Mouse (Mus musculus): ENCODE measurements around the gene Kdm4b. TPM values are rescaled to one million over a fixed set of nuclear protein-coding genes. Genes with fewer than 3 reads are reported as not detected.

The Kdm4b gene
- polyA plus RNA-seq, 1 experiment from 2014 or later, result 19.6 TPM

GRCm38 (mm10) chr17:56379281-56379834, 53.5 kb downstream of the Kdm4b start:
- ATAC-seq (replicated peaks; ENCODE audit: insufficient number of reproducible peaks, low FRiP score, low TSS enrichment), result no peak
- 80% methylated on average over 6 of the region's 6 CpGs for WGBS (ENCODE audit: insufficient replicate concordance)
- Histone ChIP-seq H3K9ac (ENCODE audit: low read depth, low read length) (no peak overlapping the region), H3K36me3 (ENCODE audit: control insufficient read depth, insufficient read depth, low read length) (peaks cover 15% of the 10 kb centered on the region; the same call in 1 of the 2 replicates), H3K4me1 (ENCODE audit: control insufficient read depth, insufficient read depth, low read length) (no peaks in the 10 kb centered on the region), H3K4me3 (ENCODE audit: low read depth, low read length) (no peak overlapping the region), H3K4me2 (no peak overlapping the region), H3K27ac (ENCODE audit: low read depth, low read length) (no peak overlapping the region), H3K9me3 (replicated peaks; ENCODE audit: control insufficient read depth, low read length) (no peaks in the 10 kb centered on the region), H3K27me3 (ENCODE audit: control insufficient read depth, insufficient read depth, low read length) (no peaks in the 10 kb centered on the region)

DNA sequence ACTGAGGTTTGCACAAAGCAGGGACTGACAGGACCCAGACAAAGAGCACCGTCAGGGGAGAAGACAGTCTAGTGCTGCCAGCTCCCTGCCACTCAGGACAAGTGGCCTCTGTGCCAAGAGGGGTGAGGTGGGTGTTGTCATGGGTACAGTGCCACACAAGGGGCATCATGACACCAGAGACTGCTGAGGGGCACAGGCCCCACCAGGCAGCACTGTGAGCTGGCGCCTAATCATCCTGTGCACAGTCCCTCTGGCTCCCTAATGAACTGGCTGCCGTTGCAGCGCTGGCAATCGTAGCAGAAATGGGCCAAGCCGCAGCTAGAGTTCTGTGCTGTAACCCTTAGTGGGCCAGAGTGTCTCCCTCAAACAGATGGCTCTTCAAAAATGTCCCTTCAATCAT, 54.4 kb downstream of the Kdm4b start:
- no peak overlapping the region for H3K27ac ChIP-seq (ENCODE audit: low read depth, low read length)
- no peaks in the 10 kb centered on the region for H3K4me1 ChIP-seq (ENCODE audit: control insufficient read depth, insufficient read depth, low read length)
- no peak overlapping the region for H3K4me3 ChIP-seq (ENCODE audit: low read depth, low read length)
- no peak for ATAC-seq (replicated peaks; ENCODE audit: insufficient number of reproducible peaks, low FRiP score, low TSS enrichment)
- WGBS (ENCODE audit: insufficient replicate concordance), result 93% methylated on average over 6 of the region's 6 CpGs
- H3K27me3 ChIP-seq (ENCODE audit: control insufficient read depth, insufficient read depth, low read length), result no peaks in the 10 kb centered on the region
- no peak overlapping the region for H3K9ac ChIP-seq (ENCODE audit: low read depth, low read length)
- peaks cover 15% of the 10 kb centered on the region; the same call in 1 of the 2 replicates for H3K36me3 ChIP-seq (ENCODE audit: control insufficient read depth, insufficient read depth, low read length)
- H3K9me3 ChIP-seq (replicated peaks; ENCODE audit: control insufficient read depth, low read length), result no peaks in the 10 kb centered on the region
- no peak overlapping the region for H3K4me2 ChIP-seq

GRCm38 (mm10) chr17:56381183-56381582, 55.3 kb downstream of the Kdm4b start:
- no peak for ATAC-seq (replicated peaks; ENCODE audit: insufficient number of reproducible peaks, low FRiP score, low TSS enrichment)
- peaks cover 20% of the 10 kb centered on the region; the same call in 1 of the 2 replicates for H3K36me3 ChIP-seq (ENCODE audit: control insufficient read depth, insufficient read depth, low read length)
- WGBS (ENCODE audit: insufficient replicate concordance), result 89% methylated on average over 5 of the region's 5 CpGs

GRCm38 (mm10) chr17:56382997-56383396, 57.1 kb downstream of the Kdm4b start:
- Histone ChIP-seq H3K36me3 (ENCODE audit: control insufficient read depth, insufficient read depth, low read length) (peaks cover 27% of the 10 kb centered on the region), H3K4me1 (ENCODE audit: control insufficient read depth, insufficient read depth, low read length) (no peaks in the 10 kb centered on the region), H3K9me3 (replicated peaks; ENCODE audit: control insufficient read depth, low read length) (no peaks in the 10 kb centered on the region), H3K27ac (ENCODE audit: low read depth, low read length) (no peak overlapping the region), H3K4me3 (ENCODE audit: low read depth, low read length) (no peak overlapping the region), H3K4me2 (no peak overlapping the region), H3K27me3 (ENCODE audit: control insufficient read depth, insufficient read depth, low read length) (no peaks in the 10 kb centered on the region), H3K9ac (ENCODE audit: low read depth, low read length) (no peak overlapping the region)
- ATAC-seq (replicated peaks; ENCODE audit: insufficient number of reproducible peaks, low FRiP score, low TSS enrichment), result no peak
- 86% methylated on average over 8 of the region's 8 CpGs for WGBS (ENCODE audit: insufficient replicate concordance)

More at GRCm38 (mm10) chr17:56381183-56381582, 55.3 kb downstream of the Kdm4b start:
- Histone ChIP-seq H3K9ac (ENCODE audit: low read depth, low read length) (no peak overlapping the region), H3K4me1 (ENCODE audit: control insufficient read depth, insufficient read depth, low read length) (no peaks in the 10 kb centered on the region), H3K4me2 (no peak overlapping the region), H3K4me3 (ENCODE audit: low read depth, low read length) (no peak overlapping the region), H3K9me3 (replicated peaks; ENCODE audit: control insufficient read depth, low read length) (no peaks in the 10 kb centered on the region), H3K27me3 (ENCODE audit: control insufficient read depth, insufficient read depth, low read length) (no peaks in the 10 kb centered on the region), H3K27ac (ENCODE audit: low read depth, low read length) (no peak overlapping the region)

DNA sequence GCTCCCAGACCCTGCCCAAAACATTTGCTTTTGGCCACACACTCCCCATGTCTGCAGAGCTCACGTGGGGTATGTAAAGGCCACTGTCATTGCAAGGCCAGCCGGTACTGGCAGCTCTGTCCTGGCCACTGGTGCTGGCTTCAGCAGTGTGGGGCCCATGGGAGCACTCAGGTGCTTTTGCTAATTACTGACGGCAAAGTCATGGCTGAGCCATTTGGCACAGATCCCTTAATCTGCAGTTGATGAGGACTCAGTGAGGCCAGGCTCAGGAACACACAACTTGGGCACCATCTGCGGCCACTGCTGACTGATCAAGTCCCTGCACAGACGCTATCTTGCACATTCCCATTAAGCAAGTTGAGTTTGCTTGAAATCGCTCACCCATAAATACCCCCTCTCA, 59.0 kb downstream of the Kdm4b start:
- 88% methylated on average over 6 of the region's 6 CpGs for WGBS (ENCODE audit: insufficient replicate concordance)
- Histone ChIP-seq H3K27ac (ENCODE audit: low read depth, low read length) (no peak overlapping the region), H3K36me3 (ENCODE audit: control insufficient read depth, insufficient read depth, low read length) (peaks cover 22% of the 10 kb centered on the region), H3K9me3 (replicated peaks; ENCODE audit: control insufficient read depth, low read length) (no peaks in the 10 kb centered on the region), H3K4me3 (ENCODE audit: low read depth, low read length) (no peak overlapping the region), H3K4me1 (ENCODE audit: control insufficient read depth, insufficient read depth, low read length) (no peaks in the 10 kb centered on the region), H3K9ac (ENCODE audit: low read depth, low read length) (no peak overlapping the region), H3K27me3 (ENCODE audit: control insufficient read depth, insufficient read depth, low read length) (no peaks in the 10 kb centered on the region), H3K4me2 (no peak overlapping the region)
- no peak for ATAC-seq (replicated peaks; ENCODE audit: insufficient number of reproducible peaks, low FRiP score, low TSS enrichment)

- no peaks in the 10 kb centered on the region for H3K27me3 ChIP-seq (ENCODE audit: control insufficient read depth, insufficient read depth, low read length)
- no peak overlapping the region for H3K4me3 ChIP-seq (ENCODE audit: low read depth, low read length)
- H3K9ac ChIP-seq (ENCODE audit: low read depth, low read length), result no peak overlapping the region
- no peaks in the 10 kb centered on the region for H3K9me3 ChIP-seq (replicated peaks; ENCODE audit: control insufficient read depth, low read length)
- H3K27ac ChIP-seq (ENCODE audit: low read depth, low read length), result no peak overlapping the region
- no peak overlapping the region for H3K4me2 ChIP-seq
- H3K36me3 ChIP-seq (ENCODE audit: control insufficient read depth, insufficient read depth, low read length), result peaks cover 32% of the 10 kb centered on the region
- H3K4me1 ChIP-seq (ENCODE audit: control insufficient read depth, insufficient read depth, low read length), result no peaks in the 10 kb centered on the region
- ATAC-seq (replicated peaks; ENCODE audit: insufficient number of reproducible peaks, low FRiP score, low TSS enrichment), result no peak
- 89% methylated on average over 6 of the region's 6 CpGs for WGBS (ENCODE audit: insufficient replicate concordance)
Observed at GRCm38 (mm10) chr17:56387612-56388011, 61.8 kb downstream of the Kdm4b start.

DNA sequence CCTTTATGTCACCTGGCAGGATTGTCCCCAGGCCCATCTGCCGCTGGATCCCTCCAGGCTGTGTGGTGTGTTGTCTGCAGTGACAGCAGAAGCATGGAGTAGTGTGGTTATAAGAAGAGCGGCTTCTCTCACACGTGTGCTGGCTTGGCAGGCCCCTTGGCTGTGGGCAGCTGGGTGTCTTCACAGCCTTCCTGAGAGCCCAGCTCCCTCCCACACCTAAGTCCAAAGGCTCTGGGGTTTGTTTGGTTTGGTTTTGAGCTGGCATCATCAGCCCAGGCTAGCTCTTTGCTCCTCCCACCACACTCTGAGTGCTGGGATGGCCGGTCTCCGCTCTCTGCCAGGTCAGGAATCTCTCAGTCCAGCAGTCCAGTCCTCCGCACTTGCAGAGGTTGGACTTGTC, 67.4 kb downstream of the Kdm4b start:
- Histone ChIP-seq H3K4me2 (no peak overlapping the region), H3K4me1 (ENCODE audit: control insufficient read depth, insufficient read depth, low read length) (no peaks in the 10 kb centered on the region), H3K27ac (ENCODE audit: low read depth, low read length) (no peak overlapping the region), H3K27me3 (ENCODE audit: control insufficient read depth, insufficient read depth, low read length) (no peaks in the 10 kb centered on the region), H3K9ac (ENCODE audit: low read depth, low read length) (no peak overlapping the region), H3K36me3 (ENCODE audit: control insufficient read depth, insufficient read depth, low read length) (peaks cover 47% of the 10 kb centered on the region), H3K4me3 (ENCODE audit: low read depth, low read length) (no peak overlapping the region), H3K9me3 (replicated peaks; ENCODE audit: control insufficient read depth, low read length) (no peaks in the 10 kb centered on the region)
- ATAC-seq (replicated peaks; ENCODE audit: insufficient number of reproducible peaks, low FRiP score, low TSS enrichment), result no peak
- WGBS (ENCODE audit: insufficient replicate concordance), result 91% methylated on average over 6 of the region's 6 CpGs

DNA sequence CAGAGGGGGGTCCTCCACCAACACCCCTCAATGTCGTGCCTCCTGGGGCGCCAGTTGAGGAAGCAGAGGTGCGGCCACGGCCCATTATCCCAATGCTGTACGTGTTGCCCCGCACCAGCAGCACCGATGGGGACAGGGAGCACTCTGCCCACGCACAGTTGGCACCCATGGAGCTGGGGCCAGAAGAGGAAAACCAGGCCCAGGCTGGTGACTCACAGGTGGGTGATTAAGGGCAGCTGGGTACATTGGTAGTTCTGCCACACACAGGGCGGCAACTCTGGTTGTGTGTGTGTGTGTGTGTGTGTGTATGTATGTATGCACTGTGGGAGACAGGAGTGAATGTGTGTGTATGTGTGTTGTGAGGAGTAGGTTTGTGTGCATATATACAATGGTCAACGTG, 68.0 kb downstream of the Kdm4b start:
- H3K36me3 ChIP-seq (ENCODE audit: control insufficient read depth, insufficient read depth, low read length), result peaks cover 44% of the 10 kb centered on the region
- H3K4me3 ChIP-seq (ENCODE audit: low read depth, low read length), result no peak overlapping the region
- no peak overlapping the region for H3K9ac ChIP-seq (ENCODE audit: low read depth, low read length)
- no peak overlapping the region for H3K4me2 ChIP-seq
- WGBS (ENCODE audit: insufficient replicate concordance), result 95% methylated on average over 10 of the region's 10 CpGs
- no peaks in the 10 kb centered on the region for H3K9me3 ChIP-seq (replicated peaks; ENCODE audit: control insufficient read depth, low read length)
- no peak for ATAC-seq (replicated peaks; ENCODE audit: insufficient number of reproducible peaks, low FRiP score, low TSS enrichment)
- no peaks in the 10 kb centered on the region for H3K4me1 ChIP-seq (ENCODE audit: control insufficient read depth, insufficient read depth, low read length)
- no peak overlapping the region for H3K27ac ChIP-seq (ENCODE audit: low read depth, low read length)
- H3K27me3 ChIP-seq (ENCODE audit: control insufficient read depth, insufficient read depth, low read length), result no peaks in the 10 kb centered on the region

- Histone ChIP-seq H3K9ac (ENCODE audit: low read depth, low read length) (no peak overlapping the region), H3K4me2 (no peak overlapping the region), H3K4me3 (ENCODE audit: low read depth, low read length) (no peak overlapping the region), H3K36me3 (ENCODE audit: control insufficient read depth, insufficient read depth, low read length) (peaks cover 55% of the 10 kb centered on the region), H3K27me3 (ENCODE audit: control insufficient read depth, insufficient read depth, low read length) (no peaks in the 10 kb centered on the region), H3K4me1 (ENCODE audit: control insufficient read depth, insufficient read depth, low read length) (no peaks in the 10 kb centered on the region), H3K9me3 (replicated peaks; ENCODE audit: control insufficient read depth, low read length) (no peaks in the 10 kb centered on the region), H3K27ac (ENCODE audit: low read depth, low read length) (no peak overlapping the region)
- ATAC-seq (replicated peaks; ENCODE audit: insufficient number of reproducible peaks, low FRiP score, low TSS enrichment), result no peak
- 88% methylated on average over 6 of the region's 6 CpGs for WGBS (ENCODE audit: insufficient replicate concordance)
Observed at GRCm38 (mm10) chr17:56396051-56396450, 70.2 kb downstream of the Kdm4b start.
